Mouse (Mus musculus): ENCODE results near the gene Hsd17b2. TPM values are rescaled to one million over a fixed set of nuclear protein-coding genes. Genes with fewer than 3 reads are reported as not detected.

Gene Hsd17b2
- polyA plus RNA-seq, 1 experiment, result not detected

GRCm38 (mm10) chr8:117772126-117772525, 70.4 kb downstream of the Hsd17b2 start:
- Histone ChIP-seq H3K36me3 (ENCODE audit: control insufficient read depth) (no peaks in the 10 kb centered on the region; the same call in 1 of the 2 replicates), H3K27me3 (ENCODE audit: control insufficient read depth) (no peaks in the 10 kb centered on the region; the same call in 1 of the 2 replicates), H3K4me3 (replicated peaks) (no peak overlapping the region), H3K4me1 (ENCODE audit: control insufficient read depth) (peaks cover 49% of the 10 kb centered on the region), H3K9me3 (ENCODE audit: control insufficient read depth, low read length) (peaks cover 4% of the 10 kb centered on the region)
- TF ChIP-seq GATA1 (IDR thresholded peaks at IDR 0.05; ENCODE audit: low read length) (no peak), TAL1 (IDR thresholded peaks at IDR 0.05; ENCODE audit: low read length) (no peak)

- H3K4me3 ChIP-seq (replicated peaks), result no peak overlapping the region
- H3K4me1 ChIP-seq (ENCODE audit: control insufficient read depth), result peaks cover 49% of the 10 kb centered on the region
- no peaks in the 10 kb centered on the region; the same call in 1 of the 2 replicates for H3K36me3 ChIP-seq (ENCODE audit: control insufficient read depth)
- peaks cover 4% of the 10 kb centered on the region for H3K9me3 ChIP-seq (ENCODE audit: control insufficient read depth, low read length)
- no peak for TF ChIP-seq TAL1 (IDR thresholded peaks at IDR 0.05; ENCODE audit: low read length)
- no peak; the same call in 1 of the 2 replicates for TF ChIP-seq GATA1 (IDR thresholded peaks at IDR 0.05; ENCODE audit: low read length)
- no peaks in the 10 kb centered on the region; the same call in 1 of the 2 replicates for H3K27me3 ChIP-seq (ENCODE audit: control insufficient read depth)
Measured at GRCm38 (mm10) chr8:117772597-117772996, 70.9 kb downstream of the Hsd17b2 start.

- TF ChIP-seq TAL1 (IDR thresholded peaks at IDR 0.05; ENCODE audit: low read length) (no peak), GATA1 (IDR thresholded peaks at IDR 0.05; ENCODE audit: low read length) (no peak)
- peaks cover 29% of the 10 kb centered on the region for H3K4me1 ChIP-seq (ENCODE audit: control insufficient read depth)
- no peaks in the 10 kb centered on the region; the same call in 1 of the 2 replicates for H3K27me3 ChIP-seq (ENCODE audit: control insufficient read depth)
- peak overlapping the region; percentile 36 for H3K4me3 ChIP-seq (replicated peaks)
- H3K9me3 ChIP-seq (ENCODE audit: control insufficient read depth, low read length), result no peaks in the 10 kb centered on the region
- no peaks in the 10 kb centered on the region for H3K36me3 ChIP-seq (ENCODE audit: control insufficient read depth)
Measured at GRCm38 (mm10) chr8:117775626-117776025, 73.9 kb downstream of the Hsd17b2 start.

- Histone ChIP-seq H3K27me3 (ENCODE audit: control insufficient read depth) (no peaks in the 10 kb centered on the region; the same call in 1 of the 2 replicates), H3K4me3 (replicated peaks) (peak overlapping the region; percentile 36), H3K36me3 (ENCODE audit: control insufficient read depth) (no peaks in the 10 kb centered on the region), H3K4me1 (ENCODE audit: control insufficient read depth) (peaks cover 25% of the 10 kb centered on the region), H3K9me3 (ENCODE audit: control insufficient read depth, low read length) (no peaks in the 10 kb centered on the region)
- TF ChIP-seq GATA1 (IDR thresholded peaks at IDR 0.05; ENCODE audit: low read length), result no peak
- TF ChIP-seq TAL1 (IDR thresholded peaks at IDR 0.05; ENCODE audit: low read length), result no peak
Measured at GRCm38 (mm10) chr8:117776075-117776474, 74.4 kb downstream of the Hsd17b2 start.

- H3K36me3 ChIP-seq (ENCODE audit: control insufficient read depth), result no peaks in the 10 kb centered on the region
- TF ChIP-seq GATA1 (IDR thresholded peaks at IDR 0.05; ENCODE audit: low read length), result no peak
- TF ChIP-seq TAL1 (IDR thresholded peaks at IDR 0.05; ENCODE audit: low read length), result no peak
- H3K27me3 ChIP-seq (ENCODE audit: control insufficient read depth), result no peaks in the 10 kb centered on the region; the same call in 1 of the 2 replicates
- no peak overlapping the region for H3K4me3 ChIP-seq (replicated peaks)
- no peaks in the 10 kb centered on the region for H3K9me3 ChIP-seq (ENCODE audit: control insufficient read depth, low read length)
- H3K4me1 ChIP-seq (ENCODE audit: control insufficient read depth), result peaks cover 3% of the 10 kb centered on the region
Measured at GRCm38 (mm10) chr8:117778531-117779322, 77.0 kb downstream of the Hsd17b2 start.

- H3K4me3 ChIP-seq (replicated peaks), result no peak overlapping the region
- H3K4me1 ChIP-seq (ENCODE audit: control insufficient read depth), result peaks cover 3% of the 10 kb centered on the region
- H3K27me3 ChIP-seq (ENCODE audit: control insufficient read depth), result no peaks in the 10 kb centered on the region; the same call in 1 of the 2 replicates
- no peaks in the 10 kb centered on the region for H3K9me3 ChIP-seq (ENCODE audit: control insufficient read depth, low read length)
- TF ChIP-seq GATA1 (IDR thresholded peaks at IDR 0.05; ENCODE audit: low read length) (no peak), TAL1 (IDR thresholded peaks at IDR 0.05; ENCODE audit: low read length) (no peak)
- no peaks in the 10 kb centered on the region for H3K36me3 ChIP-seq (ENCODE audit: control insufficient read depth)
Measured at GRCm38 (mm10) chr8:117779344-117779743, 77.6 kb downstream of the Hsd17b2 start.

GRCm38 (mm10) chr8:117781375-117782129, 79.8 kb downstream of the Hsd17b2 start:
- no peaks in the 10 kb centered on the region for H3K4me1 ChIP-seq (ENCODE audit: control insufficient read depth)
- H3K36me3 ChIP-seq (ENCODE audit: control insufficient read depth), result no peaks in the 10 kb centered on the region
- no peak overlapping the region for H3K4me3 ChIP-seq (replicated peaks)
- no peaks in the 10 kb centered on the region; the same call in 1 of the 2 replicates for H3K27me3 ChIP-seq (ENCODE audit: control insufficient read depth)
- no peaks in the 10 kb centered on the region for H3K9me3 ChIP-seq (ENCODE audit: control insufficient read depth, low read length)
- no peak for TF ChIP-seq TAL1 (IDR thresholded peaks at IDR 0.05; ENCODE audit: low read length)
- TF ChIP-seq GATA1 (IDR thresholded peaks at IDR 0.05; ENCODE audit: low read length), result no peak

- TF ChIP-seq GATA1 (IDR thresholded peaks at IDR 0.05; ENCODE audit: low read length) (no peak), TAL1 (IDR thresholded peaks at IDR 0.05; ENCODE audit: low read length) (no peak)
- Histone ChIP-seq H3K4me3 (replicated peaks) (no peak overlapping the region), H3K4me1 (ENCODE audit: control insufficient read depth) (no peaks in the 10 kb centered on the region), H3K9me3 (ENCODE audit: control insufficient read depth, low read length) (no peaks in the 10 kb centered on the region), H3K36me3 (ENCODE audit: control insufficient read depth) (peaks cover 6% of the 10 kb centered on the region), H3K27me3 (ENCODE audit: control insufficient read depth) (no peaks in the 10 kb centered on the region)
Measured at GRCm38 (mm10) chr8:117783021-117783420, 81.3 kb downstream of the Hsd17b2 start.

- H3K36me3 ChIP-seq (ENCODE audit: control insufficient read depth), result peaks cover 34% of the 10 kb centered on the region
- no peaks in the 10 kb centered on the region for H3K27me3 ChIP-seq (ENCODE audit: control insufficient read depth)
- TF ChIP-seq TAL1 (IDR thresholded peaks at IDR 0.05; ENCODE audit: low read length) (no peak), GATA1 (IDR thresholded peaks at IDR 0.05; ENCODE audit: low read length) (no peak)
- H3K4me3 ChIP-seq (replicated peaks), result no peak overlapping the region
- H3K9me3 ChIP-seq (ENCODE audit: control insufficient read depth, low read length), result no peaks in the 10 kb centered on the region
- H3K4me1 ChIP-seq (ENCODE audit: control insufficient read depth), result no peaks in the 10 kb centered on the region
Measured at GRCm38 (mm10) chr8:117786428-117786827, 84.7 kb downstream of the Hsd17b2 start.

All from erythroblast, embryonic 14.5 days (primary cell).